Mouse (Mus musculus): ENCODE results near the gene Uck1. TPM values are rescaled to one million over a fixed set of nuclear protein-coding genes. Genes with fewer than 3 reads are reported as not detected.

Uck1 gene
- polyA plus RNA-seq (2014; fragmentation: Nextera tagmentation; extraction: Ambion mirVana): 79.3 and 91.7 TPM in 2 replicates

DNA sequence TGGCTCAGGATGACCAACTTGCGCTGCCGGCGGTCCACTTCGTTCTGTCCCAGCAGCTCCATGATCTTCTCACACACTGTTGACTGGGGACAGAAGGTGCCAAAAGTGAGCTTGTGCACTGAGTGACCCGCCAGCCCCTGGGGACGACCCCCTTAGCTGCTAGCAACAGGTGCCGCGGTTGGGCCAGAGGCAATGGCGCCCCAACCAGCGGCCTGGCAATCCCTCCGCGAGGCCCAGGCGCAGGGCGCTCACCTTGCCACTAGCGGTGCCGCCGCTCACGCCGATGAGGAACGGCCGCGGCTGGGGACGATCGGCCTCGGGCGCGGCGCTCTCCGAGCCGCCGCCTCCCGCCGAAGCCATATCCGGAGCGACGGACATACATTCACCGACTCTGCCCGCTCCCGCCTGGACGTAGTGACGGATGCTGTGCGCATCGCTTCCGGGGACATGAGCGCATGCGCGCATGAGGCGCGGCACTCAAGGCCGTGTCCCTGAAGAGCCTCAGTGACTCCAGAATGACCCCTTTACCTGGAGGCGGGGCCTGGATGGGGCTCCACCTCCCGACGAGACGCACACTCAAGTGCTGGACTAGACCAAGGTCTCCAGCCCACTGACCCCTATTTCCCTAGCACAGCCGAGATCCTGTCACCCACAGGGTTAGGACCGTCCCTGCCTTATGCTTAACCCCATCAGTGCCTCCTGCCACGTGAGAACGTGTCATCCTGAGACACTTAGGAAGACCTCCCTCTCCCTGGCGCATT lies at the start of gene Uck1:
TSS of gene Uck1 (minus strand) at position 503 of the 761 bp plus-strand sequence.
- Histone ChIP-seq H3K4me3 (ENCODE audit: low read depth, low read length) (peak within 1 kb of the TSS; percentile 82), H3K27ac (ENCODE audit: low read depth, low read length) (peak within 1 kb of the TSS; percentile 31; the same call in 1 of the 2 replicates), H3K27me3 (ENCODE audit: control insufficient read depth, insufficient read depth, low read length) (no peaks in the 10 kb centered on the region), H3K4me2 (ENCODE audit: low read depth, low read length) (peak within 1 kb of the TSS; percentile 69), H3K9me3 (ENCODE audit: control insufficient read depth, low read length) (no peaks in the 10 kb centered on the region), H3K4me1 (ENCODE audit: control insufficient read depth, insufficient read depth, low read length) (peaks cover 7% of the 10 kb centered on the region), H3K9ac (replicated peaks; ENCODE audit: low read depth, low read length) (peak within 1 kb of the TSS; percentile 84), H3K36me3 (ENCODE audit: control insufficient read depth, insufficient read depth, low read length) (peaks cover 18% of the 10 kb centered on the region)
- peak; percentile 93 for ATAC-seq (ENCODE audit: low read depth)
- 2% methylated on average over 59 of the region's 59 CpGs for WGBS

DNA sequence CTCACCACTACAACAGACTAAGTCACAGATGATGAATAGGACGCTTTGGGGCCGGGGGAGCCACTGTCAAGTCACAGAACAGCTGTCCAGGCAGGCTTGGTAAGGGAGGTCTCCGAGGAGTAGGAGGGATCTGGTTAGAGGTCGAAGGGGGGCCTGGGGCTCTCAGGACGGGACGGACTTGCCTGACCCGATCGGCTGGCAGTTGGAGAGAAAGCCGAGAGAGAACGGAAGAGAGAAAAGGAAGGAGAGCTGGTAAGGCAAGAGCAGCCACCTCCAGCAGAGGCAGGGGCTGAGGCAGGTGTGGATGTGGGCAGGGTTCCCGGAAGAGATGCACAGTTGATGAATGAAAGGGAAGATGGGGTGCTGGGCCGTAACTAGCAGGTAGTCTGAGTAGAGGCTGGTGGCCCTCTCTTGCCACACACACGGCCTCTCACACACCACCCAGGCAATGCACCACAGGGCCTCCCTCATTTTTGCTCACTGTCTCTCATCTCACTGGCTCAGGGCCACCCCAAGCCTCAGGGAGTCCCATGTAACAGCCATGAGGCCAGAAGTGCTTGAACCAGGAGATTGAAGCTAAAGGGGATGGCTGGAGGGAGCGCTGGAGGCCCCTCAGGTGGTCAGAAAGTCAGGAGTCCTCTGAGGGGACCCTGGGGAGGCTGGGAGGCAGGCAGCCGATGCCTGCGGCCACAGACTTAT lies 49.1 kb upstream of the Uck1 start:
- peaks cover 39% of the 10 kb centered on the region for H3K36me3 ChIP-seq (ENCODE audit: control insufficient read depth, insufficient read depth, low read length)
- H3K27ac ChIP-seq (ENCODE audit: low read depth, low read length): no peak overlapping the region
- H3K4me3 ChIP-seq (ENCODE audit: low read depth, low read length): no peak overlapping the region
- no peak overlapping the region for H3K4me2 ChIP-seq (ENCODE audit: low read depth, low read length)
- peaks cover 12% of the 10 kb centered on the region for H3K4me1 ChIP-seq (ENCODE audit: control insufficient read depth, insufficient read depth, low read length)
- ATAC-seq (ENCODE audit: low read depth): no peak
- H3K9me3 ChIP-seq (ENCODE audit: control insufficient read depth, low read length): no peaks in the 10 kb centered on the region
- H3K27me3 ChIP-seq (ENCODE audit: control insufficient read depth, insufficient read depth, low read length): peaks cover 5% of the 10 kb centered on the region; the same call in 1 of the 2 replicates
- H3K9ac ChIP-seq (replicated peaks; ENCODE audit: low read depth, low read length): no peak overlapping the region
- 91% methylated on average over 16 of the region's 16 CpGs for WGBS

DNA sequence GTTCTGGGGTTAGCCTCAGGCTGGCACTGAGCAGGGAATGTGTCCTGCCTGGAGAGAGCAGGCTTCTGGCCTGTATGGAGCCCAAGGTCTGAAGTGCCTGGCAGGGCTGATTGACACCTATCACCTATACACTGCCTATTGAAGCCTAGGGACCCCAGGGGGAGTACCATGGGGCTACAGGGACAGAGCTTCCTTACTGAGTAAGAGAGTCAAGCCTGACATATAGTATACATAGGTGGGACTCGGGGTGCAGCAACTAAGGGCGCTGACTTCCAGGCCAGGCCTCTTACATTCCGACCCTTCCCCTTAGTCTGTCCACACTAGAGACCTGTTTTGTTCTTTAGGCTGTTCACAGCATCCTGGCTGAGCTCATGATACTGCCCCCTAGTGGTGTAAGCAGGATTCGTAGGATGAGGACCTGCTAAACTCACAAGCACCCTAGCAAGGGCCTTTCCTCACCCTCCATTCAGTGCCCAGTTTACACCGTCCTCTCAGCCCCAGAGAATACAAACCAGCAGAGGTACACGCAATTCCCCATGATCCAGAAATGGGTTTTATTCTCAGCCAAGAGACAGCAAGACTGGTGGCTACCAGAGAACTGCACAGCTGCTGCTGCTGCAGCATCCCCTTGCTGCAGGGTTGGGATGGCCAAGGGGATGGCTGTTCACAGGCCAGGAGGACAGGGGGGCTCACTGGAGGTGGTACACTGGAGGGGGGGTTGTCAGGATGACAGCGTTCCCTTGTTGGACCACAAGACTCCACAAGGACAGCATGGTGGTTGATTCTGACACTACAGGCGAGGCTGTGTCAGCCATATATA lies 48.2 kb upstream of the Uck1 start:
- peaks cover 5% of the 10 kb centered on the region; the same call in 1 of the 2 replicates for H3K27me3 ChIP-seq (ENCODE audit: control insufficient read depth, insufficient read depth, low read length)
- H3K4me1 ChIP-seq (ENCODE audit: control insufficient read depth, insufficient read depth, low read length): peaks cover 12% of the 10 kb centered on the region
- H3K27ac ChIP-seq (ENCODE audit: low read depth, low read length): no peak overlapping the region
- H3K36me3 ChIP-seq (ENCODE audit: control insufficient read depth, insufficient read depth, low read length): peaks cover 47% of the 10 kb centered on the region
- H3K9ac ChIP-seq (replicated peaks; ENCODE audit: low read depth, low read length): no peak overlapping the region
- H3K9me3 ChIP-seq (ENCODE audit: control insufficient read depth, low read length): no peaks in the 10 kb centered on the region
- no peak overlapping the region for H3K4me2 ChIP-seq (ENCODE audit: low read depth, low read length)
- WGBS: 51% methylated on average over 8 of the region's 8 CpGs
- ATAC-seq (ENCODE audit: low read depth): peak; percentile 12; the same call in 1 of the 2 replicates
- H3K4me3 ChIP-seq (ENCODE audit: low read depth, low read length): no peak overlapping the region

DNA sequence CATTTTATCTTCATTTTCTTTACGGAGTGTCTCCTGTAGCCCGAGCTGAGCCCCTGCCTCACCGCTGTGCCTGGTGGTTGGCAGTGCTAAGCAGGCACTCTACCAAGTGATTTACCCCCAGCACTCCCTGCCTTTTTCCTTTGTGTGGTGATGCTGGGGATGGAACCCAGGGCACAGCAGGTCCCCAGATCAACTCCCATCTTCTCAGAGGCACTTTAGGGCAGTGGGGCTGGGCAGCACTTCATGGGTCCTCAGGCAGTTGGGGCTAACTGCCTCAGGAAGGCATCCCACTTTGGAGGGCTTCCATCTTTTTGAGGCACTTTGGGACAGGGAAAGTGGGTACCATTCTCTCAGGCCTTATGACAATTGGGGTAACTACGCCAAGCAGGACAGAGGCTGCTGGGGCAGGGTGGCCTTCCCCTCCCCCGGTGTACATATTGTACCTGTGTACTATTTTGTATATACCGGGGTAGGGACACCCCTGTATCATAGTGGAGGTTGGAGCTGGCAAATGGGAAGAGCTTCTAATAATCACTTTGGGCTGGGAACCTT lies 47.4 kb upstream of the Uck1 start:
- H3K27ac ChIP-seq (ENCODE audit: low read depth, low read length): no peak overlapping the region
- WGBS: 86% methylated on average over 6 of the region's 6 CpGs
- peaks cover 11% of the 10 kb centered on the region for H3K4me1 ChIP-seq (ENCODE audit: control insufficient read depth, insufficient read depth, low read length)
- H3K9ac ChIP-seq (replicated peaks; ENCODE audit: low read depth, low read length): no peak overlapping the region
- H3K4me3 ChIP-seq (ENCODE audit: low read depth, low read length): no peak overlapping the region
- H3K4me2 ChIP-seq (ENCODE audit: low read depth, low read length): no peak overlapping the region
- peaks cover 53% of the 10 kb centered on the region for H3K36me3 ChIP-seq (ENCODE audit: control insufficient read depth, insufficient read depth, low read length)
- ATAC-seq (ENCODE audit: low read depth): no peak
- peaks cover 5% of the 10 kb centered on the region; the same call in 1 of the 2 replicates for H3K27me3 ChIP-seq (ENCODE audit: control insufficient read depth, insufficient read depth, low read length)
- H3K9me3 ChIP-seq (ENCODE audit: control insufficient read depth, low read length): no peaks in the 10 kb centered on the region

GRCm38 (mm10) chr2:32306176-32306575 lies 46.2 kb upstream of the Uck1 start:
- Histone ChIP-seq H3K27me3 (ENCODE audit: control insufficient read depth, insufficient read depth, low read length) (no peaks in the 10 kb centered on the region), H3K9me3 (ENCODE audit: control insufficient read depth, low read length) (no peaks in the 10 kb centered on the region), H3K4me2 (ENCODE audit: low read depth, low read length) (no peak overlapping the region), H3K4me1 (ENCODE audit: control insufficient read depth, insufficient read depth, low read length) (no peaks in the 10 kb centered on the region), H3K36me3 (ENCODE audit: control insufficient read depth, insufficient read depth, low read length) (peaks cover 61% of the 10 kb centered on the region), H3K4me3 (ENCODE audit: low read depth, low read length) (no peak overlapping the region), H3K9ac (replicated peaks; ENCODE audit: low read depth, low read length) (no peak overlapping the region), H3K27ac (ENCODE audit: low read depth, low read length) (no peak overlapping the region)
- no peak for ATAC-seq (ENCODE audit: low read depth)
- 83% methylated on average over 9 of the region's 9 CpGs for WGBS

DNA sequence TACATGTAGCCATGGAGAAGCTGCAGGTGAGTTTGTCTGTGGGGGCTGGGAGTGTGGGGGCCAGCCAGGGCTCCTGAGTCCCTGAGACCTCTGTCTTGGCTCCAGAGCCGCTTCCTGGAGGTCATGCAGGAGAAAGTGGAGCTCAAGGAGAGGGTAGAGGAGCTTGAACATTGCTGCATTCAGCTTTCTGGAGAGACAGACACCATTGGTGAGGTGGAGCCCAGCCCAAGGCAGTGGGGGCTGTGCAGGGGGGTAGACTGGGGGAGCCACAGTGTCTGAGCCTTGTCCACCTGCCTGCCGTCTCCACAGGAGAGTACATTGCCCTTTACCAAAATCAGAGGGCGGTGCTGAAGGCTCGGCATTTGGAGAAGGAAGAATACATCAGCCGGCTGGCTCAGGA lies 45.7 kb upstream of the Uck1 start:
- Histone ChIP-seq H3K36me3 (ENCODE audit: control insufficient read depth, insufficient read depth, low read length) (peaks cover 63% of the 10 kb centered on the region), H3K27me3 (ENCODE audit: control insufficient read depth, insufficient read depth, low read length) (no peaks in the 10 kb centered on the region), H3K4me1 (ENCODE audit: control insufficient read depth, insufficient read depth, low read length) (no peaks in the 10 kb centered on the region), H3K4me2 (ENCODE audit: low read depth, low read length) (no peak overlapping the region), H3K9ac (replicated peaks; ENCODE audit: low read depth, low read length) (no peak overlapping the region), H3K9me3 (ENCODE audit: control insufficient read depth, low read length) (no peaks in the 10 kb centered on the region), H3K4me3 (ENCODE audit: low read depth, low read length) (no peak overlapping the region), H3K27ac (ENCODE audit: low read depth, low read length) (no peak overlapping the region)
- 98% methylated on average over 5 of the region's 5 CpGs for WGBS
- no peak for ATAC-seq (ENCODE audit: low read depth)

DNA sequence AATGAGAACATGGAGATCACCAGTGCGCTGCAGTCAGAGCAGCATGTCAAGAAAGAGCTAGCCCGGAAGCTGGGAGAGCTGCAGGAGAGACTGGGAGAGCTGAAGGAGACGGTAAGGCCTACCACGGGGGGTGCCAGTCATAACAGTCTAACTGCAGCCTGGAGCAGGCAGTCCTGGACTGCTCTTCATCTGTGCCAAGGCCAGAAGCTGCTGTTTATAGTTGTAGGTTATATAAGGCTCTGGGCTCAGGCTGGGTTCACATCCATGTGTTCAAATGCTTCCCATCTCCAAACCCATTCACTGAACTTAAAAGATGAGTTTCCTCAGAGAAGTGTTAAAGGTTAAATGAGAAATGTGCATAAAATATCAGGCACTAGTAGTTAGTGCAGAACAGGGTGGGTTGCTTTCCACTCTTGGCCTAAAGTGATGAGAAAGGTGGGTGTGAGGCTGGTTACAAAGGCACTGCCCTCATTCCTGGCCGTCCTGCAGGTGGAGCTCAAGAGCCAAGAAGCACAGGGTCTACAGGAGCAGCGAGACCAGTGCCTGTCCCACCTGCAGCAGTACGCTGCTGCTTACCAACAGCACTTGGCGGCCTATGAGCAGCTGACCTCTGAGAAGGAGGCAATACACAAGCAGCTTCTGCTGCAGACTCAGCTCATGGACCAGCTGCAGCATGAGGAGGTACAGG lies 44.3 kb upstream of the Uck1 start:
- H3K9ac ChIP-seq (replicated peaks; ENCODE audit: low read depth, low read length): no peak overlapping the region
- H3K4me3 ChIP-seq (ENCODE audit: low read depth, low read length): no peak overlapping the region
- WGBS: 61% methylated on average over 8 of the region's 8 CpGs
- H3K4me2 ChIP-seq (ENCODE audit: low read depth, low read length): no peak overlapping the region
- H3K27me3 ChIP-seq (ENCODE audit: control insufficient read depth, insufficient read depth, low read length): no peaks in the 10 kb centered on the region
- peaks cover 66% of the 10 kb centered on the region for H3K36me3 ChIP-seq (ENCODE audit: control insufficient read depth, insufficient read depth, low read length)
- H3K4me1 ChIP-seq (ENCODE audit: control insufficient read depth, insufficient read depth, low read length): no peaks in the 10 kb centered on the region
- no peaks in the 10 kb centered on the region for H3K9me3 ChIP-seq (ENCODE audit: control insufficient read depth, low read length)
- no peak for ATAC-seq (ENCODE audit: low read depth)
- no peak overlapping the region for H3K27ac ChIP-seq (ENCODE audit: low read depth, low read length)

DNA sequence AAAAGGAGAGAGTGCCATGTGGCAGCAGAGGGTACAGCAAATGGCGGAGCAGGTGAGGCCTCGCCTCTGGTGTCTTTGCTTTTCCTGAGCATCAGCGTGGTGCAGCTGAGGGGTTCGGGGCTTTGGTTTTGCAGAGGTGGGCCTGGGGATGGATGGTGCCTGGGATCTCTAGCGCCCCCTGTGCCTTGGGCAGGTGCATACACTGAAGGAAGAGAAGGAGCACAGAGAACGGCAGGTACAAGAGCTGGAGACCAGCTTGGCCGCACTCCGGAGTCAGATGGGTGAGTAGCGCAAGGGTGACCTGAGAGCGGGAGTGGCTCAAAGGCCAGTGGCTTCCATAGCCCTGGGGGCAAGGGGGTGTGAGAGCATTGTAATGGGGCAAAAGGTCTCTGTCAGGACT lies 43.0 kb upstream of the Uck1 start:
- H3K4me2 ChIP-seq (ENCODE audit: low read depth, low read length): no peak overlapping the region
- H3K4me1 ChIP-seq (ENCODE audit: control insufficient read depth, insufficient read depth, low read length): no peaks in the 10 kb centered on the region
- H3K27ac ChIP-seq (ENCODE audit: low read depth, low read length): no peak overlapping the region
- H3K36me3 ChIP-seq (ENCODE audit: control insufficient read depth, insufficient read depth, low read length): peaks cover 77% of the 10 kb centered on the region
- WGBS: 89% methylated on average over 10 of the region's 10 CpGs
- H3K9ac ChIP-seq (replicated peaks; ENCODE audit: low read depth, low read length): no peak overlapping the region
- H3K27me3 ChIP-seq (ENCODE audit: control insufficient read depth, insufficient read depth, low read length): no peaks in the 10 kb centered on the region
- H3K4me3 ChIP-seq (ENCODE audit: low read depth, low read length): no peak overlapping the region
- no peak for ATAC-seq (ENCODE audit: low read depth)
- H3K9me3 ChIP-seq (ENCODE audit: control insufficient read depth, low read length): no peaks in the 10 kb centered on the region

Measured in neural tube, embryonic 14.5 days (tissue).